Mouse (Mus musculus) retina, adult 2 months (tissue): Measurements from ENCODE around the gene Mfsd11.
A peak's percentile ranks its signal among the peaks of the same experiment; 100 is the strongest.
"Not testable (repeated sequence)": the region's sequence is repeated elsewhere in the genome, so short reads cannot be mapped to it uniquely, and the experiment has no call there.

Source experiments
- DNase-seq: peaks from one replicate; pipeline ENCODE4 v3.0.0-alpha.2; 2012; ENCODE audit warnings: low read depth, low spot score

The Mfsd11 gene

GRCm38 (mm10) chr11:116881440-116881839 is 29.2 kb downstream of the Mfsd11 start:
- DNase-seq: no peak

GRCm38 (mm10) chr11:116882446-116882845 is 30.2 kb downstream of the Mfsd11 start:
- DNase-seq: no peak

DNA sequence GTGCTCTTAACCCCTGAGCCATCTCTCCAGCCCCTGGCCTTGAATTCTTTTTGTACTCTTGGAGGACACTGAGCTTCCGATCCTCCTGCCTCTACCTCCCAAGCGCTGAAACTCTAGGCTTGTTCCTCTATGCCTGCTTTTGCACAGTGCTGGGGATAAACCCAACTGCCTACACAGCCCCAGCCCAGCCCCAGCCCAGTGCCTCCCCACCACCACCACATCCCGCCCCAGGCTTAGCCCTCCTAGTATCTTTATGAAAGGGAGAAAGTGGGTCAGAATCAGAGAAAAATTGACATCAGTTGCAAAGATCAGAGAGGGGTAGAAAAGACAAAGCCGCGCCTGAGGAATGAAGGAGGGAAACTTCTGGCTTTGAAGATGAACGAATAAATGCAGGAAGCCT is 31.8 kb downstream of the Mfsd11 start:
- no peak for DNase-seq

- peak; percentile 75 for DNase-seq
Observed at GRCm38 (mm10) chr11:116885275-116886151, 33.3 kb downstream of the Mfsd11 start.

DNA sequence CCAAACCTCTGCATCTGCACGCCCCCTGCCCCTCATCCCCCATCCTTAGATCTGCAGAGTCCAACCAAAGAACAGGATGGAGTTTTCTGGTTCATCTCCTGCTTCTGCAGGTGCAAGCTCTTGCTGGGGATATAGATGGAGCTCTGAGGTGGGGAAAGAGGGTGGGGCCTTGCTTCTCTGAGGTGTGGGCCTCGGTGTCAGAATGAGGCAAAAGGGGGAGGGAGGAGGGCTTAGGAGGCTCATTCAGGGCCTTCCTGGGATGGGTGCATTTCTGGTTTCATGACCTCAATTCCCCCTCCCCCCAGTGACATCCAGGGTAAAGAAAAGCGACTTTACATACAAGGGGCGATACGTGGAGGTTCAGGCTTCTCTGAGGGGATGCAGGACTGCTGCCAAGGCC is 34.9 kb downstream of the Mfsd11 start:
- DNase-seq: no peak

GRCm38 (mm10) chr11:116893532-116894442 is 41.5 kb downstream of the Mfsd11 start:
- DNase-seq: no peak

GRCm38 (mm10) chr11:116895402-116895801 is 43.2 kb downstream of the Mfsd11 start:
- DNase-seq: no peak

DNA sequence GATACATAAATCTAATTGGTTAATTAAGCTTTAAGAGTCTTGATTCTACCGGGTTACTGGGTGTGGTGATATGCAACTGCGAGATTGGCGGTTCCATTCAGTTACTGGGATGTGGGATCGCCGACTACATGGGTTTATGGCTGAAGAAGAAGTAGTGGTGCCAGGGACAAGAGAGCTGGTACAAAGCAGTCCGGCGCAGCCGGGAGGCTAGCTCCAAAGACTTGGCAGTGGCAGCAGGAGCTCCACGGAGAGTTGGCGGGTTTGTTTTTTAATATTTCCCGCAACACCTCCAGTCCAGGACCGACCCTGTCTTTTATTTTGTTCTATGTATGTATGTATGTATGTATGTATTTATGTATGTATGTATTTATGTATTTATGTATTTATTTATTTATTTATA is 47.0 kb downstream of the Mfsd11 start:
- no peak for DNase-seq

- DNase-seq: not testable (repeated sequence)
Observed at GRCm38 (mm10) chr11:116902588-116902987, 50.3 kb downstream of the Mfsd11 start.

DNA sequence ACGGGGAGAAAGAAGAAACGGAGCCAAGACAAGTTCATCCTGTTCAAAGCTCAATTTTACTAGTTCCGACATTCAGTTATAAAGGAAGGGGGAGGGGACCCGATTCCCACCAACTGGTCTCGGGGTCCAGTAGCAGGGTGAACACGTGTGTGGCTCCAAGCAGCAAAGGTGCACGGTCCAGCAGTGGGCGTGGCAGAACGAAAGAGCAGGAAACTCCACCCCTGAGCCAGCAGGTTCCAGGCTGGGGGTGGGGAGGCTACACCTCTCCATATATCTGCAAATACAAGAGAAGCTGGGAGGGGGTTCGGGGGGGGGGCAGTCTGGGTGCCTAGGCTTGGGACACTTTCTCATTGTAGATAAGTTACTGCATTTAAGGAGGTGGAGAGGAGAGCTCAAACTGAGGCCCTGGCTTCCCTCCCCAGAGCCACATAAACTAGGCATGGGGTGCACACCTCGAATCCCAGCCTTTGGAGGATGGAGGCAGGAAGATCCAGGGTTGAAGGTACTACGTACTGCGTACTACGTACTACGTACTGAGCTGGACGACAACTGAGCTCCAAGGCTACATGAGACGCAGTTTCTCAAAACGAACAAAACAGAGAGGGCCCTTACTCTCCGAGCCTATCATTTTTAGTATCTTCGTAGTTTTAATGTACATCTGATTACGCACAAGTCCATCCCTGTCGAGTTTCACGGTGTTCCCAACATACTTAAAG is 53.7 kb downstream of the Mfsd11 start:
- DNase-seq: no peak

GRCm38 (mm10) chr11:116913573-116913972 is 61.3 kb downstream of the Mfsd11 start:
- DNase-seq: no peak

DNA sequence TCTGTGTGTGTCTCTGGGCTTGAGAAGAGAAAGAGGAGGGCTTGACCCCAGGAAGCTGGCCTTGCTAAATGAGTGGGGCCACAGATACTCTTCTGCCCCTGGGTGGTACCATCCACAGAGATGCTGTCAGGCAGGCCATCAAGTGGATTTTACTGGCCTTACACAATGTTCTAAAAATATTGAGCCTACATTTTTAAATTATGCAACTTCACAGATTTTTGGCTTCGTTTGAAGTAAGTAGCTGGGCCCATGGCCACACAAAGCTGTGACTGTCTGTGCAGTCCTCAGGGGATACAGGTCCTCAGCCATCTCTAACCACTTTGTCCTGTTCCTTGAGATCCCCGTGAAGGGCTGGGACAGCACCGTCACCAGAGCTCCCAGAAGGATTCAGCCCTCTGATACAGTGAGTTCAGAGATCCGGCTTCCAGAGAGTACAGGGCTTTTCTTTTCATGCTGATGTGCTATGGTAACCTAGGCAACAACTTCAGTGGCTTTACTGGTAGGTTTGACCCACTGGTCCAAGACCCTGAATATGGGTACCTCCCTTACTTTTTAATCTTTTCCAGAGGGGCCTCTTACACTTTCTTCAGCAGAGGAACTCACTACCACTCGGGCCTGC is 62.1 kb downstream of the Mfsd11 start:
- DNase-seq: no peak

DNA sequence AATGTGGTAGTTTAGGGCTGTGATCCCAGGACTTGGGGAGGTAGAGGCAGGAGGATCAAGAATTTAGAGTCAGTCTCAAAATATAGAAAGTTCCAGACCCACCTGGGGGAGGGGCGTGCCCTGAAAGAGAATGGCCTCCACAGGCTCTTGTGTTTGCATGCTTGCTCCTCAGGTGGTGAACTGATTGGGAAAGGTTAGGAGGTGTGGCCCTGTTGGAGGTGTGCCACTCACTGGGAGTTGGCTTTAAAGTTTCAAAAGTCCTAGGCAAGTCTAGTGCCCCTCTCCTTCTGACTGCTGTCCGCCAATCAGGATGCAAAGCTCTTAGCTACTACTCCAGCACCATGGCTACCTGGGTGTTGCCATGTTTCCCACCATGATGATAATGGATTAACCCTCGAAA is 63.0 kb downstream of the Mfsd11 start:
- no peak for DNase-seq

- DNase-seq: no peak
Observed at GRCm38 (mm10) chr11:116917361-116917760, 65.1 kb downstream of the Mfsd11 start.

DNA sequence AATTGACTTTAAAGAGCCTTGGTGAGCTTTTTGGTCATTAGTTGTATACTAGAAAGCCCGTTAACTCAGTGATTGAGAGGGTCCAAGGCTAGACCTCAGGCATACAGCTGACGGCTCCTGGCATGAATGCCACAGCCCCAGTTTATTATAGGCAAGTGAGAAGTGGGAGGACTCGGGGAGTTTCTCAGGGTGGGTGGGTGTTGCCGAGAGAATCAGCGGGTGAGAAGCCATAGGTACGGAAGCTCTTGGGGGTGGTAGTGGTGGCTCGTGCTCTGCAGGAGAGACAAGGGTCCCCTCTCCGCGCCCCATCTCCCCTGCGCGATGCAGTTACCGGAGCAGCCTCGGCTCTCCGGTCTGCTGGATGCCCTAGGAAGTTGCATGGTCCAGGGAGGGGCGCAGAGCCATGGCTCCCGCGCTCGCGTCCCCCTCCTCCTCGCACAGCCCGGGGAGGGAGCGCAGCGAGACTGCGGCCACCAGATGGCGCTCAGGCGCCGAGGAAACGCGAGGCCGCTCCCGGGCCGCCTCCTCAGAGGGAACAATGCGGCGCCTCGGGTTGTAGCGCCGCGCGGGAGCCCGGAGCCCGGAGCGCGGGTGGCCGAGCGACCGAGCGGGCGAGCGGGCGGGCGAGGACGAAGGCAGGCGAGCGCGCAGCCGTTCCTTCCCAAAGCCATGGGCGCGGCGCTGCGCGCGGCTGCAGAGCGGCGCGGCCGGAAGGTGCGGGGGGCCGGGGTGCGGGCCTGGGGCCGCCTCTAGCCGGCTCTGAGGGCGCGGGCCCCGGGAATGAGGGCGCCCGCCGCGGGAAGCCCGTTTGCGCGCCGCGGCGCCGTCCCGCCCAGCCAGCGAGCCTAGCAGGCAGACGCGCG is 66.3 kb downstream of the Mfsd11 start, which contains the start of gene Mgat5b:
Gene Mgat5b, plus strand, starts transcription at position 541 of the 863 bp plus-strand sequence.
- DNase-seq: peak; percentile 65

DNA sequence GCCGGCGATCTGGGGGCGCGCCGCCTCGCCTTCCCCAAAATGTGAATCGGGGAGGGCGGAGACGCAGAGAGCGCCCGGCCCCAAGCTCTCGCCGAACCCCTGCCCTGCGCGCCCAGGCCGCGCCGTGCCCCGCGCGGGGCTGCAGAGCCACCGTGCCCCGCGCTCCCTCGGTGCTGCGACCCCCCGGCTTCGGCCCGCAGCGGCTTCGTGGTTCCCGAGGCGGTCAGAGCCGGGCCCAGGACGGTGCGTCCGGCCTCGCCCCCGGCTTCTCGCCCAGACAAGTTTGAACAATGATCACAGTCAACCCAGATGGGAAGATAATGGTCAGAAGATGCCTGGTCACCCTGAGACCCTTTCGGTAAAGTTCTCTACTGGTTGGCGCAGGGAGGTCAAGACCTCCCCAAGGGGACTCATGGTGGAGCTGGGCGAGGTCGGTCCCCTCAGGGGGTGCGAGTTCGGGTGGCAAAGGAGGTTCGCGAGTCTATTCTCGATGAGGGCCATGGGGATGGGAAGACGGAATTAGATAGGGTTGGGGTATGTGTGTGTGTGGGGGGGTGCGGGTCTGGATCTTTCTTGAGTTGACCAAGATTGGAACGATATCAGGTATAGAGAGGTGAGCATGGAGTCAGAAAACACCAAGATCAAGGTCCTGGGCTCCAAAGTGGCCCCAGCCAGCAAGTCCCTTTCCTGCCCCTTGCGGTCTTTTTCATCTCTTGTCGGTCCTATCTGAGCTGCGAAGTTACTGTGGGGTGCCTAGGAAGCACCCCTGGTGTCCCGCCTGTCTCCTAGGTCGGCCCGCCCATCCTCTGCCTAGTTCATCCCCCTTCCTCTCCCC is 67.2 kb downstream of the Mfsd11 start:
- DNase-seq: no peak

- no peak for DNase-seq
Observed at GRCm38 (mm10) chr11:116920746-116921145, 68.5 kb downstream of the Mfsd11 start.

- DNase-seq: no peak
Observed at GRCm38 (mm10) chr11:116922058-116922457, 69.8 kb downstream of the Mfsd11 start.
